Mouse (Mus musculus): Measurements from ENCODE around the gene Acmsd. TPM values are rescaled to one million over a fixed set of nuclear protein-coding genes. Genes with fewer than 3 reads are reported as not detected.

Acmsd gene
- polyA plus RNA-seq (2016; fragmentation: Nextera tagmentation; extraction: Ambion mirVana), result 8.4 and 8.5 TPM in 2 replicates

- Histone ChIP-seq H3K9me3 (replicated peaks) (0 out of 2 replicates have a peak, but pooled peaks cover 2% of the 10 kb centered on the region), H3K27me3 (replicated peaks) (no peaks in the 10 kb centered on the region; the same call in 1 of the 2 replicates), H3K27ac (no peak within 1 kb of the TSS), H3K36me3 (no peaks in the 10 kb centered on the region), H3K4me3 (no peak within 1 kb of the TSS), H3K9ac (no peak within 1 kb of the TSS), H3K4me1 (no peaks in the 10 kb centered on the region), H3K4me2 (no peak within 1 kb of the TSS)
- no peak for ATAC-seq
- 69% methylated on average over 4 of the region's 4 CpGs for WGBS (ENCODE audit: insufficient replicate concordance)
Observed at GRCm38 (mm10) chr1:127729096-127729495, at the start of gene Acmsd. Acmsd (plus strand) TSS chr1:127729413.

GRCm38 (mm10) chr1:127679498-127680133 lies 49.6 kb upstream of the Acmsd start, which contains the start of gene Tmem163:
Tmem163 (minus strand) TSS chr1:127679548.
- Histone ChIP-seq H3K9me3 (replicated peaks) (no peaks in the 10 kb centered on the region), H3K27ac (no peak within 1 kb of the TSS), H3K4me1 (peaks cover 16% of the 10 kb centered on the region), H3K36me3 (no peaks in the 10 kb centered on the region), H3K4me2 (peak within 1 kb of the TSS; percentile 79; the same call in 1 of the 2 replicates), H3K27me3 (replicated peaks) (peaks cover 62% of the 10 kb centered on the region), H3K9ac (no peak within 1 kb of the TSS), H3K4me3 (peak within 1 kb of the TSS; percentile 56; the same call in 1 of the 2 replicates)
- 25% methylated on average over 18 of the region's 18 CpGs for WGBS (ENCODE audit: insufficient replicate concordance)
- no peak for ATAC-seq

- H3K4me3 ChIP-seq, result no peak overlapping the region
- no peaks in the 10 kb centered on the region for H3K4me1 ChIP-seq
- H3K27me3 ChIP-seq (replicated peaks), result no peaks in the 10 kb centered on the region
- H3K4me2 ChIP-seq, result no peak overlapping the region
- H3K27ac ChIP-seq, result no peak overlapping the region
- no peaks in the 10 kb centered on the region for H3K36me3 ChIP-seq
- no peaks in the 10 kb centered on the region for H3K9me3 ChIP-seq (replicated peaks)
- WGBS (ENCODE audit: insufficient replicate concordance), result 16% methylated on average over 2 of the region's 2 CpGs
- ATAC-seq, result no peak
- H3K9ac ChIP-seq, result no peak overlapping the region
Observed at GRCm38 (mm10) chr1:127696533-127696932, 32.7 kb upstream of the Acmsd start.

- Histone ChIP-seq H3K4me3 (no peak overlapping the region), H3K27me3 (replicated peaks) (no peaks in the 10 kb centered on the region), H3K4me2 (no peak overlapping the region), H3K27ac (no peak overlapping the region), H3K36me3 (no peaks in the 10 kb centered on the region), H3K9ac (no peak overlapping the region), H3K4me1 (no peaks in the 10 kb centered on the region), H3K9me3 (replicated peaks) (no peaks in the 10 kb centered on the region)
- WGBS (ENCODE audit: insufficient replicate concordance), result 63% methylated on average over 1 of the region's 1 CpGs
- ATAC-seq, result no peak
Observed at GRCm38 (mm10) chr1:127702187-127702586, 27.0 kb upstream of the Acmsd start.

GRCm38 (mm10) chr1:127706269-127706668 lies 22.9 kb upstream of the Acmsd start:
- no peaks in the 10 kb centered on the region for H3K36me3 ChIP-seq
- H3K4me2 ChIP-seq, result no peak overlapping the region
- H3K4me1 ChIP-seq, result no peaks in the 10 kb centered on the region
- WGBS (ENCODE audit: insufficient replicate concordance), result 61% methylated on average over 5 of the region's 5 CpGs
- H3K27me3 ChIP-seq (replicated peaks), result no peaks in the 10 kb centered on the region
- H3K4me3 ChIP-seq, result no peak overlapping the region
- no peak overlapping the region for H3K9ac ChIP-seq
- ATAC-seq, result no peak
- no peaks in the 10 kb centered on the region for H3K9me3 ChIP-seq (replicated peaks)
- H3K27ac ChIP-seq, result no peak overlapping the region

- 74% methylated on average over 8 of the region's 8 CpGs for WGBS (ENCODE audit: insufficient replicate concordance)
- H3K9ac ChIP-seq, result no peak overlapping the region
- H3K27ac ChIP-seq, result no peak overlapping the region
- H3K27me3 ChIP-seq (replicated peaks), result no peaks in the 10 kb centered on the region
- H3K4me1 ChIP-seq, result no peaks in the 10 kb centered on the region
- H3K4me3 ChIP-seq, result no peak overlapping the region
- no peaks in the 10 kb centered on the region for H3K36me3 ChIP-seq
- ATAC-seq, result no peak
- H3K4me2 ChIP-seq, result no peak overlapping the region
- H3K9me3 ChIP-seq (replicated peaks), result no peaks in the 10 kb centered on the region
Observed at GRCm38 (mm10) chr1:127716441-127716840, 12.8 kb upstream of the Acmsd start.

- ATAC-seq, result no peak
- no peaks in the 10 kb centered on the region for H3K36me3 ChIP-seq
- H3K9me3 ChIP-seq (replicated peaks), result no peaks in the 10 kb centered on the region
- no peak overlapping the region for H3K9ac ChIP-seq
- no peak overlapping the region for H3K4me2 ChIP-seq
- H3K4me1 ChIP-seq, result no peaks in the 10 kb centered on the region
- no peak overlapping the region for H3K4me3 ChIP-seq
- no peak overlapping the region for H3K27ac ChIP-seq
- 84% methylated on average over 1 of the region's 1 CpGs for WGBS (ENCODE audit: insufficient replicate concordance)
- H3K27me3 ChIP-seq (replicated peaks), result no peaks in the 10 kb centered on the region
Observed at GRCm38 (mm10) chr1:127718290-127718689, 10.9 kb upstream of the Acmsd start.

GRCm38 (mm10) chr1:127723596-127723995 lies 5.6 kb upstream of the Acmsd start:
- H3K27me3 ChIP-seq (replicated peaks), result no peaks in the 10 kb centered on the region
- H3K36me3 ChIP-seq, result no peaks in the 10 kb centered on the region
- no peak for ATAC-seq
- WGBS (ENCODE audit: insufficient replicate concordance), result 46% methylated on average over 2 of the region's 2 CpGs
- no peaks in the 10 kb centered on the region for H3K9me3 ChIP-seq (replicated peaks)
- no peak overlapping the region for H3K9ac ChIP-seq
- H3K4me3 ChIP-seq, result no peak overlapping the region
- no peak overlapping the region for H3K27ac ChIP-seq
- H3K4me2 ChIP-seq, result no peak overlapping the region
- no peaks in the 10 kb centered on the region for H3K4me1 ChIP-seq

GRCm38 (mm10) chr1:127731086-127731485 lies 1.9 kb downstream of the Acmsd start:
- no peaks in the 10 kb centered on the region; the same call in 1 of the 2 replicates for H3K27me3 ChIP-seq (replicated peaks)
- no peak for ATAC-seq
- no peak overlapping the region for H3K4me2 ChIP-seq
- WGBS (ENCODE audit: insufficient replicate concordance), result 64% methylated on average over 3 of the region's 3 CpGs
- no peak overlapping the region for H3K4me3 ChIP-seq
- H3K9me3 ChIP-seq (replicated peaks), result 0 out of 2 replicates have a peak, but pooled peaks cover 2% of the 10 kb centered on the region
- H3K36me3 ChIP-seq, result no peaks in the 10 kb centered on the region
- H3K27ac ChIP-seq, result no peak overlapping the region
- H3K9ac ChIP-seq, result no peak overlapping the region
- H3K4me1 ChIP-seq, result no peaks in the 10 kb centered on the region

- H3K36me3 ChIP-seq, result no peaks in the 10 kb centered on the region
- no peak overlapping the region for H3K27ac ChIP-seq
- H3K4me3 ChIP-seq, result no peak overlapping the region
- no peak for ATAC-seq
- no peaks in the 10 kb centered on the region; the same call in 1 of the 2 replicates for H3K27me3 ChIP-seq (replicated peaks)
- H3K9ac ChIP-seq, result no peak overlapping the region
- H3K9me3 ChIP-seq (replicated peaks), result 0 out of 2 replicates have a peak, but pooled peaks cover 2% of the 10 kb centered on the region
- no peaks in the 10 kb centered on the region for H3K4me1 ChIP-seq
- 61% methylated on average over 3 of the region's 3 CpGs for WGBS (ENCODE audit: insufficient replicate concordance)
- H3K4me2 ChIP-seq, result no peak overlapping the region
Observed at GRCm38 (mm10) chr1:127732435-127732834, 3.2 kb downstream of the Acmsd start.

GRCm38 (mm10) chr1:127732841-127733240 lies 3.6 kb downstream of the Acmsd start:
- Histone ChIP-seq H3K4me1 (no peaks in the 10 kb centered on the region), H3K9ac (no peak overlapping the region), H3K27me3 (replicated peaks) (no peaks in the 10 kb centered on the region; the same call in 1 of the 2 replicates), H3K9me3 (replicated peaks) (0 out of 2 replicates have a peak, but pooled peaks cover 2% of the 10 kb centered on the region), H3K27ac (no peak overlapping the region), H3K4me3 (no peak overlapping the region), H3K4me2 (no peak overlapping the region), H3K36me3 (no peaks in the 10 kb centered on the region)
- WGBS (ENCODE audit: insufficient replicate concordance), result 58% methylated on average over 3 of the region's 3 CpGs
- no peak for ATAC-seq

- Histone ChIP-seq H3K9me3 (replicated peaks) (no peaks in the 10 kb centered on the region), H3K9ac (no peak overlapping the region), H3K4me1 (no peaks in the 10 kb centered on the region), H3K27me3 (replicated peaks) (peaks cover 9% of the 10 kb centered on the region; the same call in 1 of the 2 replicates), H3K4me2 (no peak overlapping the region), H3K36me3 (no peaks in the 10 kb centered on the region), H3K4me3 (no peak overlapping the region), H3K27ac (no peak overlapping the region)
- WGBS (ENCODE audit: insufficient replicate concordance), result 62% methylated on average over 3 of the region's 3 CpGs
- no peak for ATAC-seq
Observed at GRCm38 (mm10) chr1:127735356-127735755, 6.1 kb downstream of the Acmsd start.
